Mouse (Mus musculus): ENCODE measurements at regions not wholly inside any gene's neighbourhood (a gene's known extent, or its start where the extent isn't known, plus 50 kb on each side); places are given as distances from the start of the nearest gene placed in this dataset.
A peak's percentile ranks its signal among the peaks of the same experiment; 100 is the strongest.

DNA sequence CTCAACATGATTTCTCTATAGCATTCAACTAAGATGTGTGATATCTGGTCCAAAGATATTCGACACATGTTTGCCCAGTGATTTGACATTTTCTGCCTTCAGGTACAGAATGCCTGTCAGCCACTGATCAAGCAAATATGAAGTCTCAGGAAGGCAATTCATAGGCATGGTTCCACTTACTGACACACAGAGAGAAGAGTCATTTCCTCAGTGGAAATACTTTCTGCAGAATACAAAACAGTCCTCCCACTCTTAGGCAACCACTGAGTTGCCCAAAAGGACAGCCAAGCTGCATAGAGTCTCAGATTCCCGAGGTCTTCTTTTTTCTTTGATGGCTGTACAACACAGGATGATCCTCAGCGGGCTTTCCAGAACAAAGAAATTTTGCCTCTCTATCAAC lies 110.9 kb downstream of the Ndufa4 start:
- TF ChIP-seq ELF1 (IDR thresholded peaks at IDR 0.05; ENCODE audit: low read depth, low read length) = no peak
- TF ChIP-seq IRF4 (IDR thresholded peaks at IDR 0.05; ENCODE audit: low read depth, low read length) = no peak
- no peak for TF ChIP-seq ZC3H11A (IDR thresholded peaks at IDR 0.05; ENCODE audit: low read depth, low read length)
- TF ChIP-seq E2F4 (IDR thresholded peaks at IDR 0.05; ENCODE audit: insufficient replicate concordance, low read depth, low read length) = no peak
- TF ChIP-seq POLR2AphosphoS2 (IDR thresholded peaks at IDR 0.05; ENCODE audit: low read depth, low read length) = no peak
- TF ChIP-seq MEF2A (IDR thresholded peaks at IDR 0.05; ENCODE audit: borderline replicate concordance, low read depth, low read length) = no peak
- no peak for TF ChIP-seq USF2 (conservative IDR thresholded peaks at IDR 0.05; ENCODE audit: low read depth, low read length)
- TF ChIP-seq BHLHE40 (IDR thresholded peaks at IDR 0.05; ENCODE audit: low read depth, low read length) = no peak
- TF ChIP-seq JUND (conservative IDR thresholded peaks at IDR 0.05; ENCODE audit: low read depth, low read length) = no peak
- no peak for TF ChIP-seq MAX (IDR thresholded peaks at IDR 0.05; ENCODE audit: low read length)
- TF ChIP-seq UBTF (IDR thresholded peaks at IDR 0.05; ENCODE audit: low read depth, low read length) = no peak
- no peak for TF ChIP-seq POLR2A (IDR thresholded peaks at IDR 0.05; ENCODE audit: low read depth, low read length)

DNA sequence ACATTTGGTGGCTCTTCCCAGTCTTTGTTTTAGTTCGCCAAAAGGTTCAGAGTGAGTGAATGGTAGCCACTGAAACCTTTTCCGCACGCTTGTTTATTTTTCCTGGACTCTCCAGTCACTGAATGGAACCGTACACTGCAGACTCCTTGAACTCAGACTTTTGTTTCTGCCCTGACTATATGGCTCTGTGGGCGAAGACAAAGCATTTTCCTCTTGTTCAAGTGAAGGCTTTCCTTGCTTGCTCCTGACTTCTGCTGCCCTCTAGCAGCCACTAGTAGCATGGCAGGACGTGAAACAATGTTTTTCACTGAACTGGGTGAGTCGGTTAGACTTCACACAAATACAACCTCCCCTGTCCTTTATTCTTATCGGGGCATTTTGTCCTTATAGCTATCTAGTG lies 113.9 kb downstream of the Ndufa4 start:
- dilution Hi-C loops (cut with MboI; ENCODE audit: extremely low pct_ligation_motif_present, extremely low pct_unique_long_range_greater_than_20kb, low sequenced_read_pairs) (no loop called here), in situ Hi-C loops (cut with MboI; ENCODE audit: low pct_ligation_motif_present, low pct_unique_long_range_greater_than_20kb, low sequenced_read_pairs) (no loop called here)
- no peak overlapping the region for H3K9ac ChIP-seq (ENCODE audit: insufficient read depth, low read depth)
- DNase-seq (ENCODE audit: extremely low read depth) = peak; percentile 53
- H3K4me1 ChIP-seq (ENCODE audit: control insufficient read depth in 1 of 2, insufficient read depth in 2 of 2) = no peaks in the 10 kb centered on the region
- no peaks in the 10 kb centered on the region for H3K79me2 ChIP-seq (replicated peaks; ENCODE audit: control insufficient read depth, extremely low read depth, insufficient read depth, poor library complexity, severe bottlenecking)
- H3K27me3 ChIP-seq (replicated peaks) = no peaks in the 10 kb centered on the region
- H3K9me3 ChIP-seq (replicated peaks; ENCODE audit: low read length) = no peaks in the 10 kb centered on the region
- H3K4me2 ChIP-seq (ENCODE audit: insufficient read depth, low read depth, poor library complexity, severe bottlenecking) = peak overlapping the region; percentile 42; the same call in 1 of the 2 replicates
- no peak overlapping the region for H3K4me3 ChIP-seq (replicated peaks in 1 of 3; ENCODE audit: low read depth in 2 of 3, low read length in 2 of 3, poor library complexity in 1 of 3)
- no peaks in the 10 kb centered on the region for H3K36me3 ChIP-seq (replicated peaks in 1 of 2; ENCODE audit: control insufficient read depth in 1 of 2, insufficient read depth in 1 of 2, low read length in 1 of 2)
- H3K27ac ChIP-seq (ENCODE audit: insufficient read depth, low read depth) = no peak overlapping the region
- TF ChIP-seq MAZ (IDR thresholded peaks at IDR 0.05; ENCODE audit: low read depth, low read length) = no peak
- TF ChIP-seq SIN3A (IDR thresholded peaks at IDR 0.05; ENCODE audit: low read length) = no peak
- no peak for TF ChIP-seq E2F4 (IDR thresholded peaks at IDR 0.05; ENCODE audit: insufficient replicate concordance, low read depth, low read length)
- TF ChIP-seq MAFK (IDR thresholded peaks at IDR 0.05; ENCODE audit: insufficient replicate concordance, low read length) = no peak
- TF ChIP-seq TCF12 (IDR thresholded peaks at IDR 0.05; ENCODE audit: low read depth, low read length) = no peak; the same call in 1 of the 2 replicates
- no peak for TF ChIP-seq TBP (conservative IDR thresholded peaks at IDR 0.05; ENCODE audit: low read depth, low read length)
- TF ChIP-seq IRF4 (IDR thresholded peaks at IDR 0.05; ENCODE audit: low read depth, low read length) = 0 out of 2 replicates have a peak, but pooled peaks have one; percentile 22
- no peak for TF ChIP-seq HCFC1 (IDR thresholded peaks at IDR 0.05; ENCODE audit: low read depth, low read length)
- TF ChIP-seq MEF2A (IDR thresholded peaks at IDR 0.05; ENCODE audit: borderline replicate concordance, low read depth, low read length) = no peak
- TF ChIP-seq UBTF (IDR thresholded peaks at IDR 0.05; ENCODE audit: low read depth, low read length) = no peak
- TF ChIP-seq CHD1 (IDR thresholded peaks at IDR 0.05; ENCODE audit: low read depth, low read length) = no peak
- no peak for TF ChIP-seq RCOR1 (conservative IDR thresholded peaks at IDR 0.05; ENCODE audit: low read depth, low read length)
- TF ChIP-seq ZC3H11A (IDR thresholded peaks at IDR 0.05; ENCODE audit: low read depth, low read length) = no peak
- TF ChIP-seq JUND (conservative IDR thresholded peaks at IDR 0.05; ENCODE audit: low read depth, low read length) = no peak
- peak; percentile 80 for TF ChIP-seq RAD21 (IDR thresholded peaks at IDR 0.05; ENCODE audit: low read depth, low read length)
- TF ChIP-seq USF2 (conservative IDR thresholded peaks at IDR 0.05; ENCODE audit: low read depth, low read length) = no peak
- TF ChIP-seq ETS1 (conservative IDR thresholded peaks at IDR 0.05; ENCODE audit: low read depth, low read length) = no peak
- peak; percentile 72 for TF ChIP-seq SMC3 (IDR thresholded peaks at IDR 0.05; ENCODE audit: low read depth, low read length)
- TF ChIP-seq ZMIZ1 (IDR thresholded peaks at IDR 0.05; ENCODE audit: low read depth, low read length) = no peak
- no peak for TF ChIP-seq GABPA (IDR thresholded peaks at IDR 0.05; ENCODE audit: insufficient replicate concordance, low read depth, low read length)
- 0 out of 2 replicates have a peak, but pooled peaks have one; percentile 18 for TF ChIP-seq NELFE (IDR thresholded peaks at IDR 0.05; ENCODE audit: low read depth, low read length)
- no peak for TF ChIP-seq USF1 (IDR thresholded peaks at IDR 0.05; ENCODE audit: low read depth, low read length)
- TF ChIP-seq ZKSCAN1 (IDR thresholded peaks at IDR 0.05; ENCODE audit: borderline replicate concordance, low read depth, low read length) = no peak
- TF ChIP-seq POLR2A (IDR thresholded peaks at IDR 0.05; ENCODE audit: low read depth, low read length) = no peak
- no peak for TF ChIP-seq MAX (IDR thresholded peaks at IDR 0.05; ENCODE audit: low read length)
- TF ChIP-seq JUN (IDR thresholded peaks at IDR 0.05; ENCODE audit: insufficient read depth, low read depth, low read length) = no peak
- no peak for TF ChIP-seq CHD2 (IDR thresholded peaks at IDR 0.05; ENCODE audit: low read length)
- no peak for TF ChIP-seq BHLHE40 (IDR thresholded peaks at IDR 0.05; ENCODE audit: low read depth, low read length)
- TF ChIP-seq PAX5 (IDR thresholded peaks at IDR 0.05; ENCODE audit: low read length) = no peak

More for the DNA sequence above, 110.9 kb downstream of the Ndufa4 start:
- H3K4me1 ChIP-seq (ENCODE audit: control insufficient read depth in 1 of 2, insufficient read depth in 2 of 2) = no peaks in the 10 kb centered on the region
- dilution Hi-C loops (cut with MboI; ENCODE audit: extremely low pct_ligation_motif_present, extremely low pct_unique_long_range_greater_than_20kb, low sequenced_read_pairs) = no loop called here
- H3K4me3 ChIP-seq (replicated peaks in 1 of 3; ENCODE audit: low read depth in 2 of 3, low read length in 2 of 3, poor library complexity in 1 of 3) = no peak overlapping the region
- H3K27me3 ChIP-seq (replicated peaks) = no peaks in the 10 kb centered on the region
- H3K79me2 ChIP-seq (replicated peaks; ENCODE audit: control insufficient read depth, extremely low read depth, insufficient read depth, poor library complexity, severe bottlenecking) = no peaks in the 10 kb centered on the region
- H3K9ac ChIP-seq (ENCODE audit: insufficient read depth, low read depth) = no peak overlapping the region
- H3K36me3 ChIP-seq (replicated peaks in 1 of 2; ENCODE audit: control insufficient read depth in 1 of 2, insufficient read depth in 1 of 2, low read length in 1 of 2) = no peaks in the 10 kb centered on the region
- in situ Hi-C loops (cut with MboI; ENCODE audit: low pct_ligation_motif_present, low pct_unique_long_range_greater_than_20kb, low sequenced_read_pairs) = no loop called here
- H3K4me2 ChIP-seq (ENCODE audit: insufficient read depth, low read depth, poor library complexity, severe bottlenecking) = no peak overlapping the region
- no peak for DNase-seq (ENCODE audit: extremely low read depth)
- H3K27ac ChIP-seq (ENCODE audit: insufficient read depth, low read depth) = no peak overlapping the region
- no peaks in the 10 kb centered on the region for H3K9me3 ChIP-seq (replicated peaks; ENCODE audit: low read length)
